Mouse (Mus musculus): ENCODE measurements around the gene Pnpt1. TPM values are rescaled to one million over a fixed set of nuclear protein-coding genes. Genes with fewer than 3 reads are reported as not detected.

Pnpt1 gene
- polyA plus RNA-seq (2014; fragmentation: Illumina TruSeq; extraction: RNeasy Lipid Tissue Mini Kit (QIAGEN cat#74804); ENCODE audit: low replicate concordance): 107 TPM

GRCm38 (mm10) chr11:29130385-29131355, at the start of gene Pnpt1:
Gene Pnpt1 (plus strand): TSS chr11:29130744.

DNA sequence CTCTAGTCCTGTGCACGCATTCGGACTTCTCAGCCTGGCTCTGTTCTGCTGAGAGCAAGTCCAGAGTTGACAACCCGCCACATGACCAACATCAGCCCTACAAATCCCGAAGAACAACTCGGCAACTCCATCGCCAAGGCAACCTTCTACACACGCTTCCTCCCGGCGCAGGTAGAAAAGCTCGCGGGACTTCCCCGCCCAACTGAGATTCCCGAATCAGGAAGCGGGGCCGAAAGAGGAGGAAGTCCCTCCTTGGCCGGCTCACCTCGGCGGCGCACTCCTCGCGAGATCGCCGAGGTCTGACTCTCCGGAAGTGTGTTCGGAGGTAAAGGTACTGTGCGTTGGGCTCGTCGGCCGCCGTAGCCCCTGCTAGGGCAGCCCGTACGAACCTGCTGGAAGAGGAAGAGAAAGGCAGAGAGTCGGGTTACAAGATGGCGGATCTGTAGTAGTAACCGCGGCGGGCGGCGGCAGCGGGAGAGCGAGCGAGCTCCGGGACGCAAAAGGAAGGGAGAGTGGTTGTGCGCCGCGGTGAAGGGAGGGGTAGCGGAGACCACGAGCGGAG, 42.1 kb downstream of the Pnpt1 start, which contains the start of gene Ppp4r3b:
Ppp4r3b (plus strand) TSS at position 328 of the 562 bp plus-strand sequence.

Other genes starting within 250 kb of the Pnpt1 start
- 212 TPM for gene Ppp4r3b, start 42.1 kb downstream of the Pnpt1 start, polyA plus RNA-seq (2014; fragmentation: Illumina TruSeq; extraction: RNeasy Lipid Tissue Mini Kit (QIAGEN cat#74804); ENCODE audit: low replicate concordance)
- 20.6 TPM for gene Cfap36, start 116.7 kb downstream of the Pnpt1 start, polyA plus RNA-seq (2014; fragmentation: Illumina TruSeq; extraction: RNeasy Lipid Tissue Mini Kit (QIAGEN cat#74804); ENCODE audit: low replicate concordance)
- gene Ccdc88a, start 242.9 kb downstream of the Pnpt1 start, polyA plus RNA-seq (2014; fragmentation: Illumina TruSeq; extraction: RNeasy Lipid Tissue Mini Kit (QIAGEN cat#74804); ENCODE audit: low replicate concordance): 4.5 TPM